Mouse (Mus musculus) adrenal gland, postnatal 36 days (tissue): ENCODE results near the gene Ftl1. TPM values are rescaled to one million over a fixed set of nuclear protein-coding genes. Genes with fewer than 3 reads are reported as not detected.
"Not testable (repeated sequence)": the region's sequence is repeated elsewhere in the genome, so short reads cannot be mapped to it uniquely, and the experiment has no call there.

Experiments used
- DNase-seq, 2 experiments: peaks; one replicate each; pipeline ENCODE4 v3.0.0; 2021; ENCODE audit warnings: mixed read lengths in 1 of 2
- long read RNA-seq, 2 experiments: library from polyadenylated mRNA; stranded (forward); transcript quantifications; one replicate each; pipeline ENCODE4 v2.0.0; 2021; ENCODE audit warnings: borderline sequencing depth in 2 of 2
- total RNA-seq, 2 experiments: library from RNA; stranded (reverse); gene quantifications; 2 replicates each; pipeline ENCODE4 v1.2.3; 2021

Gene Ftl1
- 1,000 to 10,000 TPM in 1 of 2 experiments, 100 to 1,000 TPM in 1; 896 to 1,448 TPM for total RNA-seq
- long read RNA-seq, experiment 1, transcript Ftl1-201 (4 exons, 968 nt) = major isoform, 2,150 of 2,226 reads
- long read RNA-seq, experiment 1, transcript Ftl1-205 (3 exons, 825 nt) = minor isoform, 20 of 2,226 reads
- long read RNA-seq, experiment 1, transcript Ftl1-206 (2 exons, 604 nt) = minor isoform, 5 of 2,226 reads
- long read RNA-seq, experiment 1, partial matches to known transcripts = 7 of 2,226 reads
- long read RNA-seq, experiment 1, other reads (novel, unspliced or antisense) = 40 of 2,226 reads
- long read RNA-seq, experiment 2, transcript Ftl1-201 (4 exons, 968 nt) = major isoform, 1,062 of 1,094 reads
- long read RNA-seq, experiment 2, transcript Ftl1-206 (2 exons, 604 nt) = minor isoform, 5 of 1,094 reads
- long read RNA-seq, experiment 2, transcript Ftl1-205 (3 exons, 825 nt) = minor isoform, 6 of 1,094 reads
- long read RNA-seq, experiment 2, partial matches to known transcripts = 1 of 1,094 reads
- long read RNA-seq, experiment 2, other reads (novel, unspliced or antisense) = 20 of 1,094 reads

GRCm38 (mm10) chr7:45459564-45460140, at the start of gene Ftl1:
TSS of gene Ftl1 (minus strand) at chr7:45459884.
- peak; percentile 96 to 98 for DNase-seq

GRCm38 (mm10) chr7:45509181-45509882, 49.6 kb upstream of the Ftl1 start:
- DNase-seq = no peak

DNA sequence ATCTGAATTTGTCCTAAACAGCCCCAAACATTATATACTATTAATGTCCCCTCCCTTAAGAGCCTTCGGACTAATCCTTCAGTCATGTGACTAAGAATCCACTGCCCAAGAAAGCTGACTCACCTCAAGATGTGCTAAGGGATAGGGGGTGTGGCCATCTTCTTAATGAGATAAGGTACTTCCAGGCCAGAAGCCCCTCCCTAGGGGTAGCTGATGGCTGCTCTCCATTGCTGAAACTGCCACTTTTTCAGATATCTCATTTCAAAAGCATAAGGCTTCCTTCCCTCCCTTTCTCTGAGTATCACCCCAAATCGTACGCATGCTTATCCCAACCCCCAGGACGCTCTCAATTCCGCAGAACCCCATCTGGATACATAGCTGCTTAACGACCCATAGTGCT, 48.9 kb upstream of the Ftl1 start:
- no peak for DNase-seq

- DNase-seq = no peak
Measured at GRCm38 (mm10) chr7:45507583-45507982, 47.9 kb upstream of the Ftl1 start.

- no peak for DNase-seq
Measured at GRCm38 (mm10) chr7:45498427-45498826, 38.7 kb upstream of the Ftl1 start.

DNA sequence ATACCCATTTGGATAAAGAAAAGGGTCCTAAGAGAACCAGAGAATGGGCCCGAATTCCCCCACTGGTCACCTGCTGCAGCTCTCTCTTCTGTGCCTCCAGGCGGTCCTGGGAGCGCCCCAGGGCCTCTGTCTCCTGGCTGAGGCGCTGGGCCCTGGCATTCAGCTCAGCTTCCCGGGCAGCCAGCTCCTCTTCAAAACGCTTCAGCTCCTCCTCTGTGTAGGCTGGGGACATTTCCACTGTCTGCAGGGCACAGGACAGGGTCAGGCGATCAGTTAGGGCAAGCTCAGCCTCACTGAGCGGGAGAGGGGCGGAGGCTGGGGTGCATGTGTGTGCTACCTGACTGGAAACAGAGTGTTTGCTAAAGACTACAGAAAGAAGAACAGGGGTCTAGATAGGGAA, 34.9 kb upstream of the Ftl1 start:
- DNase-seq = no peak

DNA sequence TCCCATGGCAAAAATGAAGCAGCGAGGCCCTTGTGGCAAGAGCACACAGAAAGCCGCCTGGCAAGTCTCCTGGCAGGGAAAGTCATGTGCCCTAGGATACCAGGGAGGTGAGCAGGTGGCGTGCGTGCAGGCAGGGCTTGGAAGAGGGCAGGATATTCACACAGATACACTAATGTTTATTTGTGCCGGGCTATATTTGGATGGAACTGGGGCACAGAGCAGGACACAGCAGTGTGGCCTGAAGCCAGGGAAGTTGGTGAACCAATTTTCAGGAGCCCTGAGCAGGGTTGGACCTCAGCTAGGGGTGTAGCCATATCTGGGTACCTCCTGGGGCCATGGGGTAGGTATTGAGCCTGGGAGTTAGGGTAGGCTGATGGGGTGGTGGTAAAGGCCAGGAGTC, 33.3 kb upstream of the Ftl1 start:
- DNase-seq = peak in 1 of 2 experiments; percentile 19

DNA sequence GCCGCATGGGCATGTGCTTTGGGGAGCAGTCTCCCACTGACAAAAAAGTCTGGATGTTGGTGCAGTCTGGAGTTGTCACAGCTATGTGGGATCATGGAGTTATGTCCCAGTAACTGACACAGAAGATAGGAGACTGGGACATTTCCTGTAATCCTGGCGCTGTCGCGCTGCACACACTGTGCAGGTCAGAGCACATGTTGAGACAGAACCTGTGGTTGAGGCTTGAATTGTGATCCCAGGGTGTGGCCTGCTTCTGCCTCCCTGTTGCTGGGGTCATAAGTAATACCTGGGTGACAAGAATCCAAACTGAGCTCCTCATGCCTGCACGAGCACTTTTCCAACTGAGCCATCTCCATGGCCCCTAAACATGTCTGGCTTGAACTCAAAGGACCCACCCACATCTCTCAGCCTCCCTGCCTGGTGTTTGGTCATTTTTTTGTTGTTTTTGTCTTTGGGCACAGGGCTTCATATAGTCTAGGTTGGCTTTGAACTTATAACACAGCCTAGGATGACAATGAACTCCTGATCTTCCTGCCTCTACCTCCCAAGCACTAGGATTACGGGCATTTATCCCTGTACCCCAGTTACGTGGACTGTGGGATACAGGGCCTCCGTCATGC, 32.7 kb upstream of the Ftl1 start:
- no peak for DNase-seq

- peak; percentile 64 to 81 for DNase-seq
Measured at GRCm38 (mm10) chr7:45491264-45491663, 31.6 kb upstream of the Ftl1 start.

GRCm38 (mm10) chr7:45490822-45491221, 31.1 kb upstream of the Ftl1 start:
- peak; percentile 32 to 51 for DNase-seq

GRCm38 (mm10) chr7:45489578-45489977, 29.9 kb upstream of the Ftl1 start:
- DNase-seq = no peak

- DNase-seq = peak; percentile 88 to 91
Measured at GRCm38 (mm10) chr7:45488293-45489204, 28.9 kb upstream of the Ftl1 start, which contains the start of gene Dhdh. TSS of gene Dhdh (minus strand) at chr7:45488805.

GRCm38 (mm10) chr7:45487861-45488292, 28.2 kb upstream of the Ftl1 start:
- DNase-seq = no peak

- DNase-seq = no peak
Measured at GRCm38 (mm10) chr7:45486761-45487415, 27.2 kb upstream of the Ftl1 start, which contains the start of gene Gm45808. TSS of gene Gm45808 (minus strand) at chr7:45486811.

- DNase-seq = no peak
Measured at GRCm38 (mm10) chr7:45486158-45486557, 26.5 kb upstream of the Ftl1 start.

GRCm38 (mm10) chr7:45484985-45485384, 25.3 kb upstream of the Ftl1 start:
- DNase-seq = peak in 1 of 2 experiments; percentile 25

GRCm38 (mm10) chr7:45482166-45482565, 22.5 kb upstream of the Ftl1 start:
- no peak for DNase-seq

DNA sequence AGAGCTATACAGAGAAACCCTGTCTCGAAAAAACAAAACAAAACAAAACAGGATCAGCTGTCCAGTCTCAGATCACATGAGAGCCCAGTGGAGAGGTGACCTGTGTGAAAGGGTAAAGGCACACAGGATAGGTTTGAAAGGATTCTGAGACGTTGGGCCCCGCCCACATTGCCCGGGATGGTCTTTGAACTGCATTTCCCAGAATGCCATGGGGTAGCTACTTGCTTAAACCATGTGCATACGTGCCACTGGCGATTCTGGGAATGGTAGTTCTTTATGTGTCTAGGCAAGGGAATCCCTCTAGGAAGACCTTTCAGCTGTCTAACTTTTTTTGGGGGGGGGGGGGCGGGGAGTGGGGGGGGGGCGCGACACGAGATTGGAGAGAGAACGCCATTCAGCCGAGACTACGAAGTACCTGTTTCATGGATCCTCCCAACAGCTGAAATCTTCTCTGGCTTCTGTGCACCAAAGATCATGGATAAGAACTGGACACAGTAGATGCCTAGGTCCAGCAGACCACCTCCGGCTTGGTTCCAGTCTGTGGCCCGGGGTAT, 21.8 kb upstream of the Ftl1 start, which contains the start of gene Tulp2:
Gene Tulp2 (plus strand): TSS at position 504 of the 554 bp plus-strand sequence.
- peak; percentile 61 to 74 for DNase-seq

- not testable (repeated sequence) for DNase-seq
Measured at GRCm38 (mm10) chr7:45480310-45480709, 20.6 kb upstream of the Ftl1 start.

DNA sequence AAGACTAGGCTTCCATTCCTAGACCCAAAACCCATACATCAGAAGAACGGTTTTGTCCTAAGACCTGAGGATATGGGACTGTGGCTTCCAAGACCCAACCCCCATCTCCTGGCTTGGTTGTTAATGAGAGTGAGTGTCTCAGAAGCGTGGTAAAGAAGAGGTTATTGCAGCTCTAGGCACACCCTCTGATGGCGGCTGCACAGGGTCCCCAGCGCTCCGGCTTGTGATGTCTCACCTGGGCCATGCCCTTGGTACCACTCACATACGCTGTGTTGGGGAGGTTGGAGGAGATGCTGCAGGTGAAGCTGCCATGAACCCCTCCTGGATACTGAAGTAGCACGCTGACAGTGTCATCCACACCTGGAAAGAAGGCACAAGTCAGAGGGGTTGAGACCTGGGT, 19.1 kb upstream of the Ftl1 start:
- DNase-seq = no peak
